Mouse (Mus musculus) c-Kit-positive CD71-positive TER-119-positive erythroid progenitor cells, embryonic 14.5 days (primary cell): ENCODE measurements at regions not wholly inside any gene's neighbourhood (a gene's known extent, or its start where the extent isn't known, plus 50 kb on each side); places are given as distances from the start of the nearest gene placed in this dataset.

ENCODE experiments used
- DNase-seq: peaks from one replicate; pipeline ENCODE4 v3.0.0-alpha.2; 2013; ENCODE audit warnings: low spot score

DNA sequence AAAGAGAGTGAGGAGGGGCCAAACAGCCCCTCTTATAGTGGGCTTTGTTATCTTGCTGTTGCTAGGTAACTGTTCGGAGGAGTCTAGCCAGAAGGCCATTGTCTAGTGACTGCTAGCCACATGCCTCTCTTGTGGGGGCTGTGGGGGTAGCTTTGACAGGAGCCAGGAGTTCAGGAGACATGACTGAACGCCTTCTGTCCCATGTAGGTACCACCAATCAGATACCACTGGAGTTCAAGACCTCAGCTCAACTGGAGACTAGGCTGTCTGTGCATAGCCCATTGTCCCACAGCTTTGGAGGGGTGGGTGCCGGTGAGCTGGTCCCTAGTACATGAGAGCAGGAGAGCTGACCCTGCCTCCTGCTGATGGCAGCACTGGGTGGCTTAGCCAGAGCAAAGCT is 82.4 kb upstream of the Unc93a2 start:
- no peak for DNase-seq

DNA sequence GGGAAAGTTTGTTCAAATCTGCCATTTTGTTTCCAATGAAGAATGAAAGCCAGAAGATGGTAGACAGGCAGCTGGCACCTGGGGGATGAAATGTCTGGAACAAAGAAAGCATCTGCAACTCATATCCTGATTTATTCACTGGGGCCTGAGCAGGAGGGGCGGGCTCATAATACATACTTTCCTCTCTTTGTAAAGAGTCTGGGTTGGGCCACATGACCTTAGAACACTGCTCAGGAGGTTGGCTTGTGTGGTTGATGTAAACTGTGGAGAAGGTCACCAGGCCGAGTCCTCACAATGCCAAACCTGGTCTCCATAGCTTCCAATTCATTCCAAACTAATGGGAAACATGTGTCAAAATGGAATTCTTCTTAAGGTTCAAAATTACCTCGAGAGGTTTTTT is 79.6 kb upstream of the Unc93a2 start:
- DNase-seq = no peak

DNA sequence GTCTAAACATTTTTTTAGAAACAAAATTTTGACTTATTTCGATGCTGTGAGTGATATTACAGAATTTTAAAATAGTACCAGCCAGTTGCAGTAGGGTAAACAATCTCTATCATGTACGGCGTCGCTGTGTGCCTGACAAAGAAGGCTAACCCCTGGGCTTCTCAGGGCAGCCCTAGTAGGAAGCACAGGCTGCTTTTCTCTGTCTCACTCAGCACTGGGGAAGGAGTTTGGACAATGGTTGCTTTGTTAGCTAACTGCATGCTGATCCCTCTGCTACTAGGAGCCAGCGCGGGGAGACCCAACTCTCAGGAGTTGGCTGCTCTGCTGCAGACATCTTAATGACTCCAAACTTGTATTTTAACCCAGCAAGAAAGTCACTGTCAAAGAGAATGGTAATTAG is 75.9 kb upstream of the Unc93a2 start:
- no peak for DNase-seq

DNA sequence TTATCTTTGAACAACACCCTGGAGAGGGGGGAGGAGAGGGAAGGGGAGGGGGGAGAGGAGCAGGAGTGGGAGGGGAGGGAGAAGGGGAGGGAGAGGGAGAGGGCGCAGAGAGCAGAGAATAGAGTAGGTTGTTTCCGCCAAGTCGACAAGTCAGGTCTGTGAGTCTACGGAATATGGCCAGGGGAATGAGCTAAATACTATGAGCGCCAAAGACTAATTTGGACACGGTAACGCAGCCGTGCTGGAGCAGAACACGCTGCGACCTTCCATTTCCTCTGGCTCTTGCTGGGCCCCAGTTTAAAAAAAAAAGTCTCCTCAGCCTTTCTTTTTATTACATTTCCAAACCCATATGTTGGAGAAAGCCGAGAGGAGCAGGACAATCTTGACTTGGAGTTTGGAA is 71.7 kb upstream of the Unc93a2 start:
- no peak for DNase-seq

DNA sequence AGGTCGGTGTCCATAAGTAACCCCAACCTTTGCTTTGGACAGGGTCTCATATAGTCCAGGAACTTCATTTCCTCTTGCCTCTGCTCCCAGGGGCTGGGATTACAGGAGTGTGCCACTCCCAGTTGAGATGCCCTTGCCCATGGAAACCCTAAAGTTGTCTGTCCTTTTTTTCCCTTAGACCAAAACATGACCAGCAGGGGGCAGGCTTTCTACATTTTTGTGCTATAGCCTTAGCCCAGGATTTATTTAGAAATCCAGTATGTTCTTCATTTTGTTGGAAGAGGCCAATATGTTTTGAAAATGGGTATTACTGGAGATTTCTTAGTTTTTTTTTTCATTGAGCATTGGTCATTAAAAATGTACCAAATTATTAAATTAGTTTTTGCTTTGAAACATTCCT is 58.6 kb upstream of the Unc93a2 start:
- peak; percentile 16 for DNase-seq

DNA sequence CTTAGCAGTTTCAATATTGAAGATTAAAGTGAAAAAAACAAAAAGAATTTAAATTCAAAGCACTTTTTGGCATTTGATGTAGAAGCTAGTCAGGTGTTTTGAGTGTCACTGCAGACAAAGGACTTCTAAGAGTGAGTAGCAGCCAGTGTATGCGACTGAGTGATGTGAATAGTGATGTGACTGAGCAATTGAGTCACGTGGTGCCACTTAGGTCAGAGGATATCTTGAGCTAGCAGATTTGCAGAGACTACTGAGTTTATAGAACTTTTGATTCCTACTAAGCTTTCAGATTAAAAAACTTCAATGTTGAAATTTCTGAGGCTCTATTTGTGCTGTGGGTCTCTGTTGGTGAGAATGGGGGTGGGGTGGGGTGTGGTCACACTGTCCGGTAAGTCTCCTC is 49.8 kb upstream of the Unc93a2 start:
- no peak for DNase-seq
